Mouse (Mus musculus) lung, adult 10 weeks (tissue): ENCODE measurements around the gene 6430571L13Rik. TPM values are rescaled to one million over a fixed set of nuclear protein-coding genes. Genes with fewer than 3 reads are reported as not detected.

Source experiments
- polyA plus RNA-seq: library from polyadenylated mRNA; stranded (reverse); fragments of 350-450 nt; fragmentation: Illumina TruSeq; extraction: RNeasy Lipid Tissue Mini Kit (QIAGEN cat#74804); gene quantifications from one replicate; pipeline ENCODE4 v1.2.3, GENCODE M21; 2014; ENCODE audit warnings: low read depth, low replicate concordance; ENCODE audit not compliant: insufficient read depth

6430571L13Rik gene
- 0.11 TPM for polyA plus RNA-seq

GRCm38 (mm10) chr9:107340267-107340859 lies at the start of gene 6430571L13Rik:
Gene 6430571L13Rik (plus strand): TSS chr9:107340602.

DNA sequence AAGGTAGTCTGAATTCAATTTTAAA lies 44.6 kb upstream of the 6430571L13Rik start, which contains the start of gene Cish:
TSS of gene Cish (plus strand) at position 11 of the 25 bp plus-strand sequence.

DNA sequence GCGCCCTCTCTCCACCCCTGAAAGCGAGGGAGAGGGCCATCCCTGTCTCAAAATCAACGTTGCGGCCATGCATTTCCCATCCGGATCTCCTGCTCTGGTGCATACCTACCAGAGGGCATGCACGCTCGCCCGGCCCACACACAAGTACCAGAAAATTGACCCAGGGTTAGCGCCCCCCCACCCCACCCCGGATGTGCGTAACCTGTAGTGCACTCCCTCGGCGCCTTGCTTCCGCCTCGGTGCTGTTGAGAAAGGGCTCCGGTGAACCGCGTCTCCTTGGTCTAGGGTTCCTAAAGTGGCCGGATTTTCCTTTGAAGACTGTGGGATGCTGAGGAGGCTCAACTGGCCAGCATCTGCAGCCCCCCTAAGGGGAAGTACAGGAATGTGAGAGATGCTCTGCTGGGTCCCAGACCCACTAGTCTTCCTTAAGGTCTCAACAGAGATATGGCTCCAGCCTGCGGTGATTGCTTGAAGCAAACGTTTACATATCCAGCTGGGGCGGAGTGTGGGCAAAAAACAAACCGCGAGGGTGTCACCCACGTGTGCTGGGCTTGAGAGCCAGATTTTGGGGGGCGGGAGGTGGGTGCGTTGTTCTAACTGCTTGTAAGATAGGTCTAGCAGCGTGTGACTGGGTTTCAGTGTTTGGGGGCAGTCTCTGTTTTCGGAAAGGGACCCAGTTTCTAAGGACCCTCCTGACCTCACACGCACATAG lies 2.1 kb upstream of the 6430571L13Rik start, which contains the start of gene Hemk1:
TSS of gene Hemk1 (minus strand) at position 179 of the 712 bp plus-strand sequence.

GRCm38 (mm10) chr9:107399491-107399971 lies 59.1 kb downstream of the 6430571L13Rik start, which contains the start of gene Cacna2d2:
Gene Cacna2d2 (plus strand): TSS chr9:107399612.

Other genes starting within 250 kb of the 6430571L13Rik start
- gene Dock3, start 108.7 kb upstream of the 6430571L13Rik start, polyA plus RNA-seq: not detected
- 15.6 TPM for gene Mapkapk3, start 50.7 kb upstream of the 6430571L13Rik start, polyA plus RNA-seq
- 19.9 TPM for gene Cish, start 44.6 kb upstream of the 6430571L13Rik start, polyA plus RNA-seq
- 8.4 TPM for gene Hemk1, start 2.3 kb upstream of the 6430571L13Rik start, polyA plus RNA-seq
- 0.14 TPM for gene Cacna2d2, start 59.0 kb downstream of the 6430571L13Rik start, polyA plus RNA-seq
- 22.6 TPM for gene Tmem115, start 193.3 kb downstream of the 6430571L13Rik start, polyA plus RNA-seq
- 16.0 TPM for gene Cyb561d2, start 201.6 kb downstream of the 6430571L13Rik start, polyA plus RNA-seq
- gene Nprl2, start 201.6 kb downstream of the 6430571L13Rik start, polyA plus RNA-seq: 20.2 TPM
- 11.5 TPM for gene Zmynd10, start 206.7 kb downstream of the 6430571L13Rik start, polyA plus RNA-seq
- gene Rassf1, start 211.0 kb downstream of the 6430571L13Rik start, polyA plus RNA-seq: 48.4 TPM
- gene Tusc2, start 222.7 kb downstream of the 6430571L13Rik start, polyA plus RNA-seq: 34.0 TPM
- 90.7 TPM for gene Hyal2, start 227.3 kb downstream of the 6430571L13Rik start, polyA plus RNA-seq
- 7.3 TPM for gene Hyal1, start 236.3 kb downstream of the 6430571L13Rik start, polyA plus RNA-seq
- gene Naa80, start 238.3 kb downstream of the 6430571L13Rik start, polyA plus RNA-seq: 23.3 TPM
- 0.70 TPM for gene Hyal3, start 240.2 kb downstream of the 6430571L13Rik start, polyA plus RNA-seq
- 13.8 TPM for gene Ifrd2, start 247.0 kb downstream of the 6430571L13Rik start, polyA plus RNA-seq